Mouse (Mus musculus) neural tube, embryonic 14.5 days (tissue): Measurements from ENCODE around the gene Car2. TPM values are rescaled to one million over a fixed set of nuclear protein-coding genes. Genes with fewer than 3 reads are reported as not detected.

Experiments used
- ATAC-seq: fragments of 200-750 bp; cut with Nextera tagmentation; 2 replicates; pipeline ENCODE4 v1.8.0; 2017; ENCODE audit warnings: low read depth, mild to moderate bottlenecking, moderate TSS enrichment, moderate library complexity
- H3K27ac ChIP-seq: fragments of 300-500 bp; sonication (generic); 2 replicates; pipeline ENCODE4 v1.5.1; 2014; ENCODE audit warnings: low read depth, mild to moderate bottlenecking, control low read depth, low read length, moderate library complexity, mixed read lengths
- H3K27me3 ChIP-seq: fragments of 300-500 bp; sonication (generic); 2 replicates; pipeline ENCODE4 v1.6.1; 2014; ENCODE audit warnings: low read length; ENCODE audit not compliant: control insufficient read depth, insufficient read depth
- H3K36me3 ChIP-seq: fragments of 300-500 bp; sonication (generic); 2 replicates; pipeline ENCODE4 v1.6.1; 2014; ENCODE audit warnings: low read length, mixed read lengths; ENCODE audit not compliant: control insufficient read depth, insufficient read depth
- H3K4me1 ChIP-seq: fragments of 300-500 bp; sonication (generic); 2 replicates; pipeline ENCODE4 v1.6.1; 2014; ENCODE audit warnings: low read length; ENCODE audit not compliant: control insufficient read depth, insufficient read depth
- H3K4me2 ChIP-seq: fragments of 300-500 bp; sonication (generic); 2 replicates; pipeline ENCODE4 v1.6.1; 2014; ENCODE audit warnings: mild to moderate bottlenecking, low read depth, low read length, control low read depth
- H3K4me3 ChIP-seq: fragments of 300-500 bp; sonication (generic); 2 replicates; pipeline ENCODE4 v1.5.1; 2014; ENCODE audit warnings: low read depth, low read length, control low read depth, mixed read lengths
- H3K9ac ChIP-seq: fragments of 300-500 bp; sonication (generic); replicated peaks from 2 replicates; pipeline ENCODE4 v1.6.1; 2014; ENCODE audit warnings: low read depth, mild to moderate bottlenecking, control low read depth, low read length, mixed read lengths
- H3K9me3 ChIP-seq: fragments of 300-500 bp; sonication (generic); 2 replicates; pipeline ENCODE4 v1.6.1; 2016; ENCODE audit warnings: low read length; ENCODE audit not compliant: control insufficient read depth
- WGBS: fragments of 180-500 bp; shearing (Covaris S2); extraction: QIAGEN DNeasy Blood & Tissue Kit; methylation state at CpG from one replicate; pipeline ENCODE4 v1.1.7; 2014; 5-methylcytosine and 5-hydroxymethylcytosine counted together
- polyA plus RNA-seq: library from polyadenylated mRNA; unstranded; fragments of >200 nt; fragmentation: Nextera tagmentation; extraction: Ambion mirVana; gene quantifications from 2 replicates; pipeline ENCODE4 v1.2.1, GENCODE M21; 2014

The Car2 gene
- 19.1 and 24.7 TPM in 2 replicates for polyA plus RNA-seq

DNA sequence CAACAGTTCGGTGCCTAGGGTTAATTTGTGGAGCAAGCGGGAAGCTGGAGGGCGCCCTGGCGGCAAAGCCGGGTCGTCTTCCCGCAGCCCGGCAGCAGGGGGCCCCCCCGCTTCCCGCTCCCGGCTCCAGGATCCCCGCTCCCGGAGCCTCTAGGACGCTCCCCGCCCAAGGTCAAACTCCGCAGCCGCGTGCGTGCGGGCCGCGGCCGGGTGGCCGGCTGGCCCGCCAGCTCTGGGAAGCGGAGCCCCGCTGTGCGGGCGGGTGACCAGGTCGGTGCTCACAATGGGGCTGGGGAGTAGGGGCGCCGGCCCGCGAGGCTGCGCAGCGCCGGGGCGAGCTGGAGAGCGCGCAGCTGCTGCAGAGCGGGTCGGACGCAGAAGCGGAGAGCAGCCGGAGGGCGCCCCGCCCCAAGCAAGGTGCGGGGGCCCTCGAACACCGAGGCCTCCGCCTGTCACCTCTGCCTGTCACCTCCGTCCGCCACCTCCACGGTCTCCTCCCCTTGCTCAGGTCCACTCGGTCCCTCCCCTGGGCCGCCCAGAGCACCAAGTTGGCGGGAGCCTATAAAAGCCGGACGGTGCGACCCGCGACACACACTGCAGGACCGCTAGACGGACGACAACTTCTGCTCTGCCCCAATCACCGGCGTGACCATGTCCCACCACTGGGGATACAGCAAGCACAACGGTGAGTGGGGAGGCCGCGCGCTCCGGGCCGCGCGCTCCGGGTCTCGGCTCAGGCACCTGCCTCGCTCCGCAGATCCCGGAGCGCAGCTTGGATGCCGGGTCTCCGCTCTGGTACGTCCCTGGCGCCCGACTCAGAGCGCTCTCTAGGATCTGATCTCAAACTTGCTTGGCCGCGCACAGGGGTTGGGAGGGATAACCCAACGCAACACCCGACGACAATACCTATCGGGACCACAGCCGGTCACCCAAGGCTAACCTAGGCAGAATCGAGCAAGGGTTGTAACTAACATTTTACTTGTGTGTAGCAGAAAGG, at the start of gene Car2:
Gene Car2, plus strand, starts transcription at position 172 of the 997 bp plus-strand sequence.
- peak within 1 kb of the TSS; percentile 74 for H3K4me2 ChIP-seq
- peak within 1 kb of the TSS; percentile 16; the same call in 1 of the 2 replicates for H3K27ac ChIP-seq
- peak within 1 kb of the TSS; percentile 76 for H3K9ac ChIP-seq
- H3K9me3 ChIP-seq, result no peaks in the 10 kb centered on the region
- H3K4me1 ChIP-seq, result no peaks in the 10 kb centered on the region
- peak; percentile 92 for ATAC-seq
- H3K27me3 ChIP-seq, result no peaks in the 10 kb centered on the region
- H3K36me3 ChIP-seq, result no peaks in the 10 kb centered on the region
- WGBS, result under 1% methylated on average over 83 of the region's 95 CpGs
- peak within 1 kb of the TSS; percentile 63 for H3K4me3 ChIP-seq

DNA sequence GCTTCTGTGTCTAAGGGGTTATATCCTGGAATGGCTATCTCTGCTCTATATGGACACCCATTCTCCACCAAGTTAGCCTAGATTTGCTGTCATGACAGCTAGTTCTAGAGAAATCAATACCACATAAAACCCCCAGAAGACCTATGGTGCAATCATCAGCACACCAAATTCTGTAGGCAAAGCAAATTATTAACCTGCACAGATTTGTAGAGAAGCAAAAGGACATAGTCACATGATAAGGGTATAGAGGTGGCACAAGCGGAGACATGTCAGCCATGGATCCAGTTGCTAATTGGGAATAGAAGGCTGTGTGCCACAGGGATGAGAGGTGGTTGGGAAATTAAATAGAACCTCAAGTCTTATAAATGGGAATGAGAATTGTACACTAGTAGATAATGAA, 47.1 kb upstream of the Car2 start:
- no peak overlapping the region for H3K4me2 ChIP-seq
- no peak overlapping the region for H3K27ac ChIP-seq
- no peaks in the 10 kb centered on the region for H3K9me3 ChIP-seq
- no peak overlapping the region for H3K4me3 ChIP-seq
- no peak overlapping the region for H3K9ac ChIP-seq
- no peaks in the 10 kb centered on the region for H3K27me3 ChIP-seq
- ATAC-seq, result no peak
- no peaks in the 10 kb centered on the region for H3K4me1 ChIP-seq
- H3K36me3 ChIP-seq, result no peaks in the 10 kb centered on the region
- WGBS, result 92% methylated on average over 1 of the region's 1 CpGs

DNA sequence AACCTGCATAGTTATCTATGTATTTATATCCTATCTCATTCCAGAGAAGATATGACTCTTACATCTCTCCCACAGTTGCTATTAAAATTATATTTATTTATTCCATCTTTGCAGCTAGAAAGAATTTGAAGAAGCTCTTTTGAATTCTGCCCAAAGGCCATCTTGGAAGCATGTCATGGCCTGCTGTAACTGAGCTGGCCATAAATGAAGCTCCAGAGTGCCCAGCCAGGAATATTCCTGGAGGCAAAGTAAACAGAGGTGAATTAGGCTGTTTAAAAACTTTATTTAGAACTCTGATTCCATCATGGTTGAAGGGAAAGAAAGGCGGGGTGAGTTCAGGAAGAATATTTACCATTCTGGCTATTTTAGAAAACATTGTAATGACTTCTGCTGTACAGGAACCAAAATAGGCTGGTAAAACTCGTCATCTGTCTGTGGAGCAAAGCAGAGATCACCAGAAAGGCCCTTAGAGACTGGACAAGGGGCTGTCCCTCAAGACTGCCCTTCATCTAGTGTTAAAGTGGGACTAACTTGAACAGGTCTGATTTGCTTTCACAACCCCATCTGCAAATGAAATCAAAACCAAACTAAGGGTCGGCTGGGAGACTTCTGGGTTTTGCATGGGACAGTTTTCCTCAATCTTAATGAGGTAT, 46.5 kb upstream of the Car2 start:
- H3K27ac ChIP-seq, result no peak overlapping the region
- 89% methylated on average over 3 of the region's 3 CpGs for WGBS
- no peaks in the 10 kb centered on the region for H3K4me1 ChIP-seq
- no peak overlapping the region for H3K4me3 ChIP-seq
- no peaks in the 10 kb centered on the region for H3K9me3 ChIP-seq
- no peaks in the 10 kb centered on the region for H3K27me3 ChIP-seq
- no peaks in the 10 kb centered on the region for H3K36me3 ChIP-seq
- no peak overlapping the region for H3K4me2 ChIP-seq
- ATAC-seq, result no peak
- H3K9ac ChIP-seq, result no peak overlapping the region

GRCm38 (mm10) chr3:14848587-14849254, 37.4 kb upstream of the Car2 start:
- no peak overlapping the region for H3K27ac ChIP-seq
- H3K9ac ChIP-seq, result no peak overlapping the region
- 94% methylated on average over 2 of the region's 2 CpGs for WGBS
- no peak overlapping the region for H3K4me3 ChIP-seq
- H3K27me3 ChIP-seq, result no peaks in the 10 kb centered on the region
- no peaks in the 10 kb centered on the region for H3K9me3 ChIP-seq
- H3K4me2 ChIP-seq, result no peak overlapping the region
- no peaks in the 10 kb centered on the region for H3K4me1 ChIP-seq
- no peak for ATAC-seq
- H3K36me3 ChIP-seq, result no peaks in the 10 kb centered on the region

DNA sequence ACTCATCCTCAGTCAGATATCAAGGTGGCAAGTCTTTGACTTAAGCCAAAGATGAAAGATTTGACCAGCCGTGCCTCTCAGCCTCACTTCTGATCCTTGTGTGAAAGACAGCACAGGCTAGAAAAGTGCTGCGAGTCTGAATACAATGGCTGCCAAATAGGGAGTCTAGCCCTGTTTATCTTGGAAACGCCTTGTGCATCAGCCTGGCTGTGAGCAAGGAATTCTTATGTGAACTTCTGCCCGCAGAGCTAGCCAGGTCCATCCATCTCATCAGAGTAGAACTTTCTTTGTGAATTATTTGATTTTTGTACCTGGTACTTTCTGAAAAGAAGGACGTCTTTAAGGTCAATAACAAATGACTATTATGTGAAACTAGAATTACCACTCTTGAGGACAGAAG, 32.1 kb upstream of the Car2 start:
- WGBS, result 81% methylated on average over 5 of the region's 5 CpGs
- H3K27ac ChIP-seq, result no peak overlapping the region
- H3K27me3 ChIP-seq, result no peaks in the 10 kb centered on the region
- H3K9ac ChIP-seq, result no peak overlapping the region
- no peak overlapping the region for H3K4me3 ChIP-seq
- H3K9me3 ChIP-seq, result no peaks in the 10 kb centered on the region
- no peaks in the 10 kb centered on the region for H3K4me1 ChIP-seq
- H3K4me2 ChIP-seq, result no peak overlapping the region
- ATAC-seq, result no peak
- H3K36me3 ChIP-seq, result no peaks in the 10 kb centered on the region

GRCm38 (mm10) chr3:14854446-14854845, 31.6 kb upstream of the Car2 start:
- Histone ChIP-seq H3K27ac (no peak overlapping the region), H3K4me3 (no peak overlapping the region), H3K4me1 (no peaks in the 10 kb centered on the region), H3K9ac (no peak overlapping the region), H3K27me3 (no peaks in the 10 kb centered on the region), H3K9me3 (no peaks in the 10 kb centered on the region), H3K36me3 (no peaks in the 10 kb centered on the region), H3K4me2 (no peak overlapping the region)
- no peak for ATAC-seq
- 86% methylated on average over 1 of the region's 1 CpGs for WGBS

- no peaks in the 10 kb centered on the region for H3K9me3 ChIP-seq
- H3K4me1 ChIP-seq, result no peaks in the 10 kb centered on the region
- H3K27me3 ChIP-seq, result no peaks in the 10 kb centered on the region
- ATAC-seq, result no peak
- no peak overlapping the region for H3K9ac ChIP-seq
- H3K27ac ChIP-seq, result no peak overlapping the region
- no peak overlapping the region for H3K4me3 ChIP-seq
- no peaks in the 10 kb centered on the region for H3K36me3 ChIP-seq
- WGBS, result 88% methylated on average over 3 of the region's 3 CpGs
- no peak overlapping the region for H3K4me2 ChIP-seq
Measured at GRCm38 (mm10) chr3:14857874-14858273, 28.2 kb upstream of the Car2 start.

- no peak overlapping the region for H3K4me3 ChIP-seq
- H3K36me3 ChIP-seq, result no peaks in the 10 kb centered on the region
- no peak overlapping the region for H3K27ac ChIP-seq
- H3K4me2 ChIP-seq, result no peak overlapping the region
- H3K27me3 ChIP-seq, result no peaks in the 10 kb centered on the region
- H3K9ac ChIP-seq, result no peak overlapping the region
- 78% methylated on average over 3 of the region's 3 CpGs for WGBS
- H3K4me1 ChIP-seq, result peaks cover 3% of the 10 kb centered on the region; the same call in 1 of the 2 replicates
- no peak for ATAC-seq
- H3K9me3 ChIP-seq, result no peaks in the 10 kb centered on the region
Measured at GRCm38 (mm10) chr3:14860291-14860690, 25.8 kb upstream of the Car2 start.
